Mouse (Mus musculus) heart, embryonic 15.5 days (tissue): ENCODE results near the gene Atp6v1fnb. TPM values are rescaled to one million over a fixed set of nuclear protein-coding genes. Genes with fewer than 3 reads are reported as not detected.

Experiments
- ATAC-seq: fragments of 200-750 bp; cut with Nextera tagmentation; replicated peaks from 2 replicates; pipeline ENCODE4 v1.8.0; 2017; ENCODE audit warnings: low read depth, moderate TSS enrichment; ENCODE audit not compliant: insufficient number of reproducible peaks, insufficient read depth, low FRiP score
- H3K27ac ChIP-seq: fragments of 300-500 bp; sonication (generic); 2 replicates; pipeline ENCODE4 v1.5.1; 2015; ENCODE audit warnings: mild to moderate bottlenecking, inconsistent platforms
- H3K27me3 ChIP-seq: fragments of 300-500 bp; sonication (generic); 2 replicates; pipeline ENCODE4 v1.6.1; 2015; ENCODE audit warnings: inconsistent platforms
- H3K36me3 ChIP-seq: fragments of 300-500 bp; sonication (generic); 2 replicates; pipeline ENCODE4 v1.6.1; 2015; ENCODE audit warnings: mild to moderate bottlenecking, inconsistent platforms
- H3K4me1 ChIP-seq: fragments of 300-500 bp; sonication (generic); replicated peaks from 2 replicates; pipeline ENCODE4 v1.6.1; 2015; ENCODE audit warnings: inconsistent platforms
- H3K4me2 ChIP-seq: fragments of 300-500 bp; sonication (generic); 2 replicates; pipeline ENCODE4 v1.6.1; 2015; ENCODE audit warnings: inconsistent platforms, mild to moderate bottlenecking, moderate library complexity
- H3K4me3 ChIP-seq: fragments of 300-500 bp; sonication (generic); 2 replicates; pipeline ENCODE4 v1.5.1; 2015; ENCODE audit warnings: mild to moderate bottlenecking, inconsistent platforms
- H3K9ac ChIP-seq: fragments of 300-500 bp; sonication (generic); 2 replicates; pipeline ENCODE4 v1.6.1; 2015; ENCODE audit warnings: mild to moderate bottlenecking, inconsistent platforms
- H3K9me3 ChIP-seq: fragments of 300-500 bp; sonication (generic); replicated peaks from 2 replicates; pipeline ENCODE4 v1.6.1; 2016; ENCODE audit warnings: inconsistent platforms
- WGBS: fragments of 180-500 bp; shearing (Covaris S2); methylation state at CpG from one replicate; pipeline ENCODE4 v1.1.7; 2015; ENCODE audit warnings: mixed read lengths; 5-methylcytosine and 5-hydroxymethylcytosine counted together
- polyA plus RNA-seq: library from polyadenylated mRNA; unstranded; fragments of >200 nt; fragmentation: Nextera tagmentation; extraction: Ambion mirVana; gene quantifications from 2 replicates; pipeline ENCODE4 v1.2.1, GENCODE M21; 2015

Atp6v1fnb gene
- polyA plus RNA-seq, 1 experiment from 2014 or later, result not detected

DNA sequence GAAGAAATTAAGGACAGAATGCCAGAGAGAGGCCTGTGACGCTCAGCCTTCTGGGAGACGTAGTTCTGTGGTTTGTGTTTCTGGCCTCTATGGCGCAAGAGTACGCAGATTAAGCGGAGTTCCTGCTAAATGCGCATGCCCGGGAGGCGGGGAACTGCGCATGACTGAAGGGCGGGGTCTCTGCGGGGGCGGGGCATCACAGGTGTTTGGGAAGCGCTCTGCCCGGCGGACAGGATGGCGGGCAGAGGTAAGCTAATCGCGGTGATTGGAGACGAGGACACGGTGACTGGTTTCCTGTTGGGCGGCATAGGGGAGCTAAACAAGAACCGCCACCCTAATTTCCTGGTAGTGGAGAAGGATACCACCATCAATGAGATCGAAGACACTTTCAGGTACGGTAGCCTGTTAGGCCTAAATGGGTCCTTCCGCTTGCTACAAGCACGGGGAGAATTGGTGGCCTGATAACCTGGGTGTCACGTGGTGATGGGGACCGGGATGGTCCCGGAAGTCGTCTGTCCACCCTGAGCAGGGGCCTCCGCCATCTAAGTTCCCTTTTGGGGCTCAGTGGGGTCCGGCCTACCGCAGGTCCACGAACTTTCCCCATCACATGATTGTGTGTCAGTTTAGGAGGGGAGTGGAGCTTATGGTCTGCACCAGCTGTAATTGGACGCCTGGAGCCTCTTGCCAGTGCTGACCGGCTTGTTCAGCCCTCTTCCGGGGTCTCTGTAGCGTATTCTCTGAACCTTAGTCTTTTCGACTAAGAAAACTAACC, 3.5 kb upstream of the Atp6v1fnb start, which contains the start of gene Atp6v1f:
Gene Atp6v1f, plus strand, starts transcription at position 136 of the 772 bp plus-strand sequence.
- Histone ChIP-seq H3K27me3 (no peaks in the 10 kb centered on the region), H3K4me1 (peaks cover 6% of the 10 kb centered on the region), H3K4me3 (peak within 1 kb of the TSS; percentile 84), H3K9me3 (no peaks in the 10 kb centered on the region), H3K36me3 (peaks cover 17% of the 10 kb centered on the region), H3K9ac (peak within 1 kb of the TSS; percentile 69), H3K4me2 (peak within 1 kb of the TSS; percentile 72), H3K27ac (peak within 1 kb of the TSS; percentile 59)
- WGBS, result under 1% methylated on average over 39 of the region's 39 CpGs
- ATAC-seq, result peak; percentile 91

DNA sequence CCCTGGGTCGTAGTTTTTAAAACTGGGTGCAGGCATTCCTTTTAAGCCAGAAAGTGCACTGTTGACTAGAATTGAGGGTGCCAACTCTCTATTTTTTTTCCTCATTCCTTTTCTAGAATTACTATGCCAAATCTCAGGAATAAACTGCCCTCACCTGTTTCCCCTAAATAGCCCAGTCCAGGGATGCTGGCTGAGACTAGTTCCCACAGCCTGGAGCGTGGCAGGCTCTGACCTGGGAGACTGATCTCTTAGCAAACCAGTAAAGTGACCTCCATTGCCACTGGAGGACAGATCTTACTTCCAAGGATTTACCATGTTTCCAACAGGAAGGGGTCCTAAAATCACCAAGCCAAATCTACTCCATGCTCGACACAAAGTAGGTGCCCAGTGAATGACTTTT, 2.4 kb upstream of the Atp6v1fnb start:
- WGBS, result 85% methylated on average over 3 of the region's 3 CpGs
- no peak overlapping the region for H3K27ac ChIP-seq
- no peaks in the 10 kb centered on the region for H3K9me3 ChIP-seq
- no peaks in the 10 kb centered on the region for H3K27me3 ChIP-seq
- peak overlapping the region; percentile 72 for H3K4me2 ChIP-seq
- peaks cover 17% of the 10 kb centered on the region for H3K36me3 ChIP-seq
- H3K4me3 ChIP-seq, result peak overlapping the region; percentile 84
- H3K9ac ChIP-seq, result no peak overlapping the region
- H3K4me1 ChIP-seq, result peaks cover 10% of the 10 kb centered on the region
- ATAC-seq, result no peak

DNA sequence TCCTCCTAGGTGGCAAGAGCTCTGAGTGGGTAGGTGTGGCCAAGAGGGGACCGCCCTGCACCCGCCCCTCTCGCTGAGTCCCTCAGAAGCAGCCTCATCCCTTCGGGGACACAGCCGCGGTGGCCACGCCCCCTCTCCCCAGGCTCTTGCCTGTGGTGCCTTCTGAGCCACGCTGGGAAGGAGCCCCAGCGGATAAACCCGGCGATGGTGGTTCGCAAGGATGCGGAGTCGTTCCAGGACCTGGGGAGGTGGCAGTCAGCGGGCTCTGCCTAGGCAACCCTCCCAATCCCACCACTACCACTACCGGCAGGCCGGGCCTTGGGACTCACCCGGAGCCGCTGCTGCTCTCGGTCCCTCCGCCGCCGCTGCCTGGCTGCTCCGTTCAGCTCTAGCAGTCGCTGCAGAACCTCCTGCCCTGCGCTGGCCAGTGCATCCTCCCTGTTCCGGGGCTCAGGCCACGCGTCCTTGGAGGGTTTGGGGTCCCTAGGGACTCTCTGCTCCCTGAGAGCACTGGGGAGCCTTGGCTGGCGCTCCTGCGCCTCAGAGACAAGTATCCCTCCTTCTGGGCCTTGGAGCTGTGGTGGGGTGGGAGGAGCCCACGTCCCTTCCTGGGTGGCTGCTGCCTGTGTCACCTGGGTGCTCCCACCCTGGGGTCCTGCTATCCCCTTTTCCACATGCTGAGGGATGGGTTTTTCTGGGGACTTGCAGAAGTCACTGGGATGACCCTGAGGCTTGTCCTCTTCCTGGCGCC, 2.9 kb downstream of the Atp6v1fnb start:
- H3K4me1 ChIP-seq, result peaks cover 15% of the 10 kb centered on the region
- H3K36me3 ChIP-seq, result peaks cover 17% of the 10 kb centered on the region
- peak overlapping the region; percentile 56 for H3K27ac ChIP-seq
- peak; percentile 85 for ATAC-seq
- no peaks in the 10 kb centered on the region for H3K9me3 ChIP-seq
- H3K27me3 ChIP-seq, result 0 out of 2 replicates have a peak, but pooled peaks cover 3% of the 10 kb centered on the region
- peak overlapping the region; percentile 91 for H3K4me2 ChIP-seq
- peak overlapping the region; percentile 60 for H3K9ac ChIP-seq
- H3K4me3 ChIP-seq, result peak overlapping the region; percentile 60
- WGBS, result 5% methylated on average over 32 of the region's 33 CpGs

DNA sequence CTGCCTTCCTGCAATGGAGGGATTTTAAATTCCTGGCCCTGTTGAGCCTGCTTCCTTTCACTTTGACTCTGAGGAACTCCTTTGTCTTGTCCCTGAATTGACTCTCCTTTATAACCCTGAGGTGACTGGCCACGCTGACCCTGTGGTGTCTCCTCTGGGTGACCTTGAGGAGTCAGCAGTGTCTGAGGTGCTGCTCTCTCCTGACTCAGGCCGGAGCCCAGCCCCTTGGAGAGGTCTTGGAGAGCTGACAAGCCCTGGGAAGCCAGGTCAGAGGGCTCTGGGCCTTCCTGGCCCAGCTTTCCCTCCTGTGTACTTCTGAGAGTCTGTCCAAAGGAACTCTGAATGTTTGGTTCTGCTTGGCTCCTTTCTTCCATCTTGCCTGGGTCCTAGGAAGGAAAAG, 3.5 kb downstream of the Atp6v1fnb start:
- H3K27ac ChIP-seq, result no peak overlapping the region; the same call in 1 of the 2 replicates
- 65% methylated on average over 2 of the region's 2 CpGs for whole genome bisulfite sequencing
- peak overlapping the region; percentile 91 for H3K4me2 ChIP-seq
- no peak for ATAC-seq
- peaks cover 16% of the 10 kb centered on the region for H3K36me3 ChIP-seq
- H3K4me1 ChIP-seq, result peaks cover 15% of the 10 kb centered on the region
- no peaks in the 10 kb centered on the region for H3K9me3 ChIP-seq
- H3K4me3 ChIP-seq, result no peak overlapping the region
- H3K27me3 ChIP-seq, result 0 out of 2 replicates have a peak, but pooled peaks cover 3% of the 10 kb centered on the region
- no peak overlapping the region for H3K9ac ChIP-seq

DNA sequence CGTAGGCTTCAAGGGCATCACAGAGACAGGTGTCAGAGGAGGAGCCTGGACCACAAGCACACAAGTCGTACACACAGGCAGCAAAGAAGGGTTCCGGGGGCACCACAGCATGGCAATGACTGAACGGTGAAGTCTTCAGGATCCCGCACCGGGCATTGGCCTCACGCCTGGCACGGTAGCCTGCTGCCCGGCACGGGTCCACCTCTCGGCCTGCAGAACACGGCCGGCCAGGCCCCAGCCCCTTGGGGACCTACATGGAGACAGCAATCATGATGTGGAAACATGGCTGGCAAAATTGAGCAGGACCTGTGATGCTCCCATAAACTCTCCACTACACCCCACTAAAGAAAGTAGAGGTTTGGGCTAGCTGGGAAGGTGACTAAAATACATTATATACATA, 11.5 kb downstream of the Atp6v1fnb start:
- Histone ChIP-seq H3K4me3 (no peak overlapping the region), H3K9me3 (no peaks in the 10 kb centered on the region), H3K4me1 (peaks cover 8% of the 10 kb centered on the region), H3K27me3 (peaks cover 16% of the 10 kb centered on the region; the same call in 1 of the 2 replicates), H3K36me3 (no peaks in the 10 kb centered on the region), H3K9ac (no peak overlapping the region), H3K27ac (no peak overlapping the region), H3K4me2 (no peak overlapping the region)
- ATAC-seq, result no peak
- WGBS, result 92% methylated on average over 13 of the region's 13 CpGs

DNA sequence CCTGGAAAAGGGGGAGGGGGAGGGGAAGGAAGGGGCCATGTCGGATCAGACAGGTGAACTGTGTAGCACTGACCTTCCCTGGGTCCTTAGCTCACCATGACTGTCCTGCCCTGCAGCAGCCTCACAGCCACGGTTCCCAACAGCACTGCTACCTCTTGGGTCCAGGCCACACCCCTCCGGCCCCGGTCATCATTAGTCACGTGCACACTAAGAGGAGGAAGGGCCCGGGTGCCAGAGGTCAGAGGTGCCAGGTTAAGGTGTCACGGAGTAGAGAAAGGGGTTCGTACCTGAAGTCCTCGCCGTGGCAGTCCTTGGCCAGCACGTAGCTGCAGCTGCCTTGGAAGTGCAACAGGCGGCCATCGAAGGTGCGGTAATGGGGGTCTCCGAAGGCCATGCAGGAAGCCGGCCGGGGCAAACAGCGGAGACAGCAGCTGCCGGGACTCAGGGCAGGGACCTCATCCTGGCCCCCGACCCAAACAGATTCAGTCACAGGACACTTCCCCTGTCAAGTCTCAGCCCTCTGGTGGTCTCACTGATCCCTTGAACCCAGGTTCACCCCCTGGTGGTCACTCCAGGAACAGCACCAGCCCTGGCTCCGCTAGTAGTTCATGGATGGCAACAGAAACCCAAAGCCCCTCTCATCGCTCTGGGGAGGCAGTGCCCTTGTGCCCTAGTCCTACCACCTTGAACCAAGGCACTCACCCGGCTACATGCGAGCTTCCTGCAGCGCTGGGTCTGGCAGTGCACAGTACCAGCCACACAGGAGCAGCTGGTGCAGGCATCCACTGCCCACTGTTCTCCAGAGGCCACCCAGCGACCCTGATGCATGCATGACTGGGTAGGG, 13.7 kb downstream of the Atp6v1fnb start:
- peaks cover 8% of the 10 kb centered on the region for H3K4me1 ChIP-seq
- H3K9ac ChIP-seq, result peak overlapping the region; percentile 25
- peak overlapping the region; percentile 81 for H3K4me2 ChIP-seq
- H3K27ac ChIP-seq, result no peak overlapping the region
- no peaks in the 10 kb centered on the region for H3K36me3 ChIP-seq
- peaks cover 14% of the 10 kb centered on the region; the same call in 1 of the 2 replicates for H3K27me3 ChIP-seq
- peak; percentile 58 for ATAC-seq
- WGBS, result 8% methylated on average over 26 of the region's 26 CpGs
- H3K4me3 ChIP-seq, result peak overlapping the region; percentile 47
- H3K9me3 ChIP-seq, result no peaks in the 10 kb centered on the region

DNA sequence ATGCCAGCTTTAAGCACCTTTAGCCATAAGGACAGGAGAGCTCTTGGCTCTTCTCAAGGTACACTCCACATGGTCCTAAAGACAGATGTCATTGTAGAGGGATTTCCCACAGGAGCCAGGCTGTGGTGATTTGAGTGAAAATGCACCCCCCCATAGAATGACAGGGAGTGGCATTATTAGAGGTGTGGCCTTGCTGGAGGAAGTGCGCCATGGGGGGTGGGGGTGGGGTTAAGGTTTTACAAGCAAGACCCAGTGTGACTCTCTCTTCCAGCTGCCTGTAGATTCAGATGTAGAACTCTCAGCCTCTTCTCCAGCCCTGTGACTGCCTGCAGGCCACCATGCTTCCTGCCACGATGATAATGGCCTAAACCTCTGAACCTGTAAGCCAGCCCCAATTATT, 14.7 kb downstream of the Atp6v1fnb start:
- H3K4me3 ChIP-seq, result no peak overlapping the region
- no peak overlapping the region for H3K4me2 ChIP-seq
- ATAC-seq, result no peak
- no peak overlapping the region for H3K9ac ChIP-seq
- no peaks in the 10 kb centered on the region for H3K9me3 ChIP-seq
- no peak overlapping the region for H3K27ac ChIP-seq
- no peaks in the 10 kb centered on the region for H3K36me3 ChIP-seq
- peaks cover 14% of the 10 kb centered on the region; the same call in 1 of the 2 replicates for H3K27me3 ChIP-seq
- WGBS, result 56% methylated on average over 2 of the region's 2 CpGs
- peaks cover 8% of the 10 kb centered on the region for H3K4me1 ChIP-seq

DNA sequence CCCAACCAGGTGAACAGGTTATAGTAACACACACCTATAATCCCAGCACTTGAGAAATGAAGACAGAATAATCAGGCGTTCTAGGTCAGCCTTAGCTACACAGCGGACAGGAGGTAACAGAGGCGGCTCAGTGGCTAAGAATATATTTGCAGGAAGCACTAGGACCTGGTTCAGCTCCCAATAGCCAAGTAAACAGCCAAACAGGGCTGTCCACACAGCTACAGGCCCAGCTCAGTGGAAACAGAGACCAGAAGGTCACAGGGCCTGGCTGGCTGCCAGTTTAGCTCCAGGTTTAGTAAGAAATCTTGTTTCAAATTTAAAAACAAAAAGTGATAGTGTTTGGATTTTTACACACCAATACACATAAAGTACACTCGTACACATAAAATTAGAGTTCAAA, 22.9 kb downstream of the Atp6v1fnb start:
- Histone ChIP-seq H3K9ac (no peak overlapping the region), H3K4me2 (no peak overlapping the region), H3K36me3 (no peaks in the 10 kb centered on the region), H3K4me1 (no peaks in the 10 kb centered on the region), H3K27me3 (peaks cover 29% of the 10 kb centered on the region), H3K9me3 (no peaks in the 10 kb centered on the region), H3K27ac (no peak overlapping the region), H3K4me3 (no peak overlapping the region)
- ATAC-seq, result no peak
- 73% methylated on average over 4 of the region's 4 CpGs for WGBS

DNA sequence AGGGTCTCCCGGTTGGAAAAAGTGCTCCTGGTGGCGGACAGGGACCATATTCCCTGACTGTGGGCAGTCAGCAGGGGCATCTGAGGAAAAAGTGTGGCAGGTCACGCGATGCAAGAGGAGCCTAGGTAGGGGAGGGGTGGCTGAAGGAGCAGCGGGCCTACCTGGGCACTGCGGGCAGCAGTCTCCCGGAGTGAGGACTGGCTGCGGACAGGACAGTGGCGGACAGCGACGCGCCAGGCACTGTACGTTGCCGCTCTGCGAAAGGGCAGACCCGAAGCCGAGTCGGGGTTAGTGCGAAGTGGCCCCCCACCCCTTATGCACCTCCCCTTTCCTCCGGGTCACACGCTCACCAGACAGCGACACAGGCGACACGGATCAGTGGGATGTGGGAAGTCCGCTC, 25.0 kb downstream of the Atp6v1fnb start:
- no peak for ATAC-seq
- no peaks in the 10 kb centered on the region for H3K4me1 ChIP-seq
- peaks cover 29% of the 10 kb centered on the region for H3K27me3 ChIP-seq
- no peak overlapping the region for H3K9ac ChIP-seq
- H3K9me3 ChIP-seq, result no peaks in the 10 kb centered on the region
- no peak overlapping the region for H3K4me3 ChIP-seq
- WGBS, result 32% methylated on average over 25 of the region's 25 CpGs
- peak overlapping the region; percentile 9; the same call in 1 of the 2 replicates for H3K4me2 ChIP-seq
- H3K36me3 ChIP-seq, result no peaks in the 10 kb centered on the region
- no peak overlapping the region for H3K27ac ChIP-seq

DNA sequence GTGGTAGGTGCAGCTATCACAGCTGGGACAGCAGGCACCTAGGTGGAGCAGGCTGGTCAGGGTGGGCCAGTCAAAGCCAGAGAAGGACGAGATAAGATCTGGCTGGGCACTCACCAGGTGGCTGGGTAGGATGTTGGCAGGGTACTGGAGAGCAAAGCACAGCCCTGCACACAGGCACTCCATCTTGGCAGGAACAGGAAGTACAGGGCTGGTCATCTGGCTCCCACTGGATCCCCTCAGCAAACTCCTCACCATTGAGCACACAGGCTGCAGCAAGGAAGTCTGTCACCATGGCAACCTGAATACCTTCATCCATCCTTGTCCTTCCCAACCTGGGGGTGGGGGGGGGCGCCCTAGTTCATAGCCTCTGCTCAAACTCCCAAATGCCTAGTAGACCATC, 26.6 kb downstream of the Atp6v1fnb start:
- no peak overlapping the region for H3K4me2 ChIP-seq
- H3K36me3 ChIP-seq, result no peaks in the 10 kb centered on the region
- H3K27ac ChIP-seq, result no peak overlapping the region
- no peaks in the 10 kb centered on the region for H3K4me1 ChIP-seq
- no peak overlapping the region for H3K9ac ChIP-seq
- H3K4me3 ChIP-seq, result no peak overlapping the region
- peaks cover 24% of the 10 kb centered on the region for H3K27me3 ChIP-seq
- 36% methylated on average over 2 of the region's 2 CpGs for WGBS
- ATAC-seq, result no peak
- H3K9me3 ChIP-seq, result no peaks in the 10 kb centered on the region

DNA sequence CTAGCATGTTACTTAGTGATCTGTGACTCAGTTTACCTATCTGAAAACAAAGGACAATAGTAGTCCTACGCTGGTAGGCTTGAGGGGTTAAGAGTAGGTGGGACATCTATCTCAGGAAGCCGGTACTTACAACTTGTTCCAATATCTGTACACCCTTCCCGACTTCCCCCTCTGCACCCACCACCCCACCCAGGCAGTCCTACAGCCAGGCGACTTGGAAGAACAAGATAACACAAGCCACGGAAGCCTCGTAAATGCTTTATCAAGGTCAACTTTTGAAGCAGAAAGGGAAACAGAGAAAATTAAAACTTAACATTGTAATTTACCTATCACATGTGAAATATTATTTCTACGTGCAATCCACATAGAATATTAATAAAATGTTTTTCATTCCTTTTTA, 28.9 kb downstream of the Atp6v1fnb start:
- 79% methylated on average over 7 of the region's 7 CpGs for WGBS
- Histone ChIP-seq H3K9me3 (no peaks in the 10 kb centered on the region), H3K4me2 (no peak overlapping the region), H3K27ac (no peak overlapping the region), H3K9ac (no peak overlapping the region), H3K36me3 (no peaks in the 10 kb centered on the region), H3K4me1 (no peaks in the 10 kb centered on the region), H3K4me3 (no peak overlapping the region), H3K27me3 (peaks cover 24% of the 10 kb centered on the region)
- no peak for ATAC-seq
